Mouse (Mus musculus): ENCODE measurements around the gene Prrt4. TPM values are rescaled to one million over a fixed set of nuclear protein-coding genes. Genes with fewer than 3 reads are reported as not detected.
A peak's percentile ranks its signal among the peaks of the same experiment; 100 is the strongest.
"Not testable (repeated sequence)": the region's sequence is repeated elsewhere in the genome, so short reads cannot be mapped to it uniquely, and the experiment has no call there.

Gene Prrt4
- polyA plus RNA-seq, 1 experiment = 0.20 TPM

DNA sequence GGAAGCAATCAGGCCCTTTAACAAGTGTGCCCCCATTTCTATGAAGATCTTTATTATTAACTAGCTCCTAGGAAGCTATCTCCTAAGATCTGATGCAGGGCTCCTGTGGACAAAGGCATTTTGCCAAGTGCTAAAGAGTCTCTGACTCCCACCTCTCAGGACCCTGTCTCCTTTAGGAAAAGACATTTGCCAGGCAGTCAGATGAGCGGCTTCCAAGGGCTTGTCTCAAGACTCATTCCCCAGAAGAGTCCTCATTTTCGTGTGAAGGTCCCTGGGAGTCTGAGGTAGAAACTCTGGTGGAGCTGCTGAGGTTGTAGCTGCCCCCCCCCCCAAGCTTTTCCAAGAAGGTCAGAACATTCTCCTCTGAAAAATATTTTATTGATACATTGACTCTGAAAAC lies 10.5 kb downstream of the Prrt4 start:
- no peak overlapping the region for H3K4me3 ChIP-seq (ENCODE audit: insufficient read depth, low read depth, low read length)
- peaks cover 4% of the 10 kb centered on the region; the same call in 1 of the 2 replicates for H3K27me3 ChIP-seq (replicated peaks; ENCODE audit: control insufficient read depth, insufficient read depth, low read length)
- H3K4me1 ChIP-seq (ENCODE audit: control insufficient read depth, insufficient read depth, low read length) = 0 out of 2 replicates have a peak, but pooled peaks cover 2% of the 10 kb centered on the region
- H3K36me3 ChIP-seq (ENCODE audit: control insufficient read depth, insufficient read depth, low read length) = no peaks in the 10 kb centered on the region
- H3K27ac ChIP-seq (ENCODE audit: insufficient read depth, low read depth, low read length) = no peak overlapping the region
- TF ChIP-seq POLR2A (IDR thresholded peaks at IDR 0.05; ENCODE audit: low read depth, low read length) = no peak
- no peak for TF ChIP-seq CTCF (conservative IDR thresholded peaks at IDR 0.05; ENCODE audit: insufficient read depth, insufficient read length, low read depth, low read length)
- DNase-seq = no peak
- 56% methylated on average over 2 of the region's 2 CpGs for WGBS

DNA sequence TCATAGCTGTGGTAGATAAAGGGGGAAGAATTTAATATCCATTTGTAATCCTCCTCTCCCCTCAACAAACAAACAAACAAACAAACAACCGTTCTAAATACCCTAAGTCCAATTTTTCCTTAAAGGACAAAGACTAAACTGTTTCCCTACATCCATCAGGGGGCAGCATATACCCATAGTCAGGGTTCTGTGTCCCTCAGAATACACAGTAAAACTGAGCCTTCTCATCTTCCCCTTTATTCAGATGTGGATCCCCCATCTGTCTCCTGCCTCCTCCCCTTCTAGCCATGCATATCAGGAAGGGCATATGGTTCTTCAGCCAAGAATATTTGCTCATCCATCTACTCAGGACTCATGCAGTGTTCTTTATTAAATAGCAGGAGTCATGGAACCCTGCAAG lies 13.2 kb downstream of the Prrt4 start:
- Histone ChIP-seq H3K27ac (ENCODE audit: insufficient read depth, low read depth, low read length) (no peak overlapping the region), H3K4me1 (ENCODE audit: control insufficient read depth, insufficient read depth, low read length) (0 out of 2 replicates have a peak, but pooled peaks cover 3% of the 10 kb centered on the region), H3K4me3 (ENCODE audit: insufficient read depth, low read depth, low read length) (no peak overlapping the region), H3K27me3 (replicated peaks; ENCODE audit: control insufficient read depth, insufficient read depth, low read length) (peaks cover 4% of the 10 kb centered on the region; the same call in 1 of the 2 replicates), H3K36me3 (ENCODE audit: control insufficient read depth, insufficient read depth, low read length) (no peaks in the 10 kb centered on the region)
- TF ChIP-seq POLR2A (IDR thresholded peaks at IDR 0.05; ENCODE audit: low read depth, low read length) (no peak), CTCF (conservative IDR thresholded peaks at IDR 0.05; ENCODE audit: insufficient read depth, insufficient read length, low read depth, low read length) (peak; percentile 26; the same call in 1 of the 2 replicates)
- peak; percentile 72 for DNase-seq
- 0% methylated on average over 1 of the region's 1 CpGs for WGBS

DNA sequence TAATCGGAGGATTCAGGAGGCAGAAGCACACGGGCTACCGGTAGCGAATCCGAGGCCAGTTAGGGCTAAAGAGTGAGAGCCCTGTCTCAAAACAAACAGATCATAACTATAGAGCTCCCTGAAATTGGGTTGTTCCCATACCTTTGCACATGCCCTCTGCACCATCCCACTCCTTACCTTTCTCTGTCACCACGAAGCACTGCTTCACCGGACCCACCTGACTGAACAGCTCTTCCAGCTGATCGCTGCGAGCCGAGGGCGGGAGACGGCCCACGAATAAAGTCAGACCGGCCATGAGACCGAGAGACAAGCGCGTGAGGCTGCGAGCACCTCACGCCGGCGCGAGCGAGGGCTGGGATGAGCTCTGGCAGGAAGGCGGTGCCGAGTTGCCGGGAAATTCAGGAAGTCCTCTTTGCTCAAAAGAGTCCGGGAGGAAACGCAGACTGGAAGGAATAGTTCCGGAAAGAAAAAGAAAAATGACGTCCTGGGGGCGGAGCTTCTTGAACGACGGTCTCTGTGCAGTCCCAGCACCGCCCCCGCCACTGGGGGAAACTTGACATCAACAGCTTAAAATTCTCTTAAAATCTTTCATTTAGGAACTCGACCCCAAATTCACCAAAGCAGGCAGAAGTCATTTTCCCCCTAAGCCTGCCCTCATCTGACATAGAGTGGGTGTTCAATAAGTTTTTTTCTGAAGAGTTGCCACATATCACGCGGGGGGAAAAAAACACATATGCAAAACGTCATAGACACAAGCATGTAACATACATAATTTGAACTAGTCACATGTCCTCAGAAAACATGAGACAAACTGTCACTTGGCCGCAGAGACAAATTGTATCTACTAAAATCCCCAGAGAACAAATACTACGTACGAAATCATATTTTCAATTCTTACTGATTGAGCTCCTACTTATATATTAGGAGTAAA lies 14.8 kb downstream of the Prrt4 start, which contains the start of gene Rbm28:
Rbm28 (minus strand) TSS at position 693 of the 931 bp plus-strand sequence.
- H3K27me3 ChIP-seq (replicated peaks; ENCODE audit: control insufficient read depth, insufficient read depth, low read length) = no peaks in the 10 kb centered on the region
- TF ChIP-seq POLR2A (IDR thresholded peaks at IDR 0.05; ENCODE audit: low read depth, low read length) (peak; percentile 59), CTCF (conservative IDR thresholded peaks at IDR 0.05; ENCODE audit: insufficient read depth, insufficient read length, low read depth, low read length) (no peak)
- no peaks in the 10 kb centered on the region for H3K36me3 ChIP-seq (ENCODE audit: control insufficient read depth, insufficient read depth, low read length)
- no peak within 1 kb of the TSS for H3K27ac ChIP-seq (ENCODE audit: insufficient read depth, low read depth, low read length)
- H3K4me3 ChIP-seq (ENCODE audit: insufficient read depth, low read depth, low read length) = peak within 1 kb of the TSS; percentile 100
- 0 out of 2 replicates have a peak, but pooled peaks cover 3% of the 10 kb centered on the region for H3K4me1 ChIP-seq (ENCODE audit: control insufficient read depth, insufficient read depth, low read length)
- WGBS = 6% methylated on average over 42 of the region's 42 CpGs
- peak; percentile 95 for DNase-seq

DNA sequence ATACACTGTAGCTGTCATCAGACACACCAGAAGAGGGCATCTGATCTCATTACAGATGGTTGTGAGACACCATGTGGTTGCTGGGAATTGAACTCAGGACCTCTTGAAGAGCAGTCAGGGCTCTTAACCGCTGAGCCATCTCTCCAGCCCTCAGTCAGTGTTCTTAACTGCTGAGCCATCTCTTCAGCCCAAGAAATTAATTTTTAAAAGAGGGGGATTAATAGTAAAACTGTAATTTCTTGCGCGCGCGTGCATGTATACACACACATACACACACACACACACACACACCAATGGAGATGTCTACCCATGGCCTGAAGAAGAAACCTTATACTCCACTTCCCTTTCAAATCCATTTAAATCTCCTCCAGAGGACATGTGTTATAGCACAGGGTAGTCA lies 18.1 kb downstream of the Prrt4 start:
- H3K4me1 ChIP-seq (ENCODE audit: control insufficient read depth, insufficient read depth, low read length) = not testable (repeated sequence)
- 96% methylated on average over 5 of the region's 5 CpGs for WGBS

DNA sequence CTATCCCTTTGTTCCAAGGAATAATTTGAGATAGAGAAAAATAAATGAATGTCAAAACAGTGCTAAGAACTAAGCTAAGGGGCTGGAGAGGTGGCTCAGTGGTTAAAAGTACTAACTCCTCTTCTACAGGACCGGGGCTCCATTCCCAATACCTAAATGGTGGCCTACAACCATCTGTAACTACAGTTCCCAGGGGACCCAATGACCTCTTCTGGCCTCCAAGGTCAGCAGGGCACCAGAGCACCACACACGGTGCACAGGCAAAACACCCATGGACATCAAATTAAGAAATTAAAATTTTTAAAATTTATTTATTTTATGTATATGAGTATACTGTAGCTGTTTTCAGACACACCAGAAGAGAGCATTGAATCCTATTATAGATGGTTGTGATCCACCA lies 18.6 kb downstream of the Prrt4 start:
- 80% methylated on average over 2 of the region's 2 CpGs for WGBS
- no peak for DNase-seq
- no peak for TF ChIP-seq CTCF (conservative IDR thresholded peaks at IDR 0.05; ENCODE audit: insufficient read depth, insufficient read length, low read depth, low read length)
- TF ChIP-seq POLR2A (IDR thresholded peaks at IDR 0.05; ENCODE audit: low read depth, low read length) = no peak
- H3K4me1 ChIP-seq (ENCODE audit: control insufficient read depth, insufficient read depth, low read length) = 0 out of 2 replicates have a peak, but pooled peaks cover 3% of the 10 kb centered on the region
- no peak overlapping the region for H3K4me3 ChIP-seq (ENCODE audit: insufficient read depth, low read depth, low read length)
- H3K27ac ChIP-seq (ENCODE audit: insufficient read depth, low read depth, low read length) = no peak overlapping the region
- H3K27me3 ChIP-seq (replicated peaks; ENCODE audit: control insufficient read depth, insufficient read depth, low read length) = no peaks in the 10 kb centered on the region
- H3K36me3 ChIP-seq (ENCODE audit: control insufficient read depth, insufficient read depth, low read length) = peaks cover 5% of the 10 kb centered on the region; the same call in 1 of the 2 replicates

More for the DNA sequence above, 18.1 kb downstream of the Prrt4 start:
- not testable (repeated sequence) for H3K36me3 ChIP-seq (ENCODE audit: control insufficient read depth, insufficient read depth, low read length); DNase-seq; H3K27ac ChIP-seq (ENCODE audit: insufficient read depth, low read depth, low read length); H3K27me3 ChIP-seq (replicated peaks; ENCODE audit: control insufficient read depth, insufficient read depth, low read length); H3K4me3 ChIP-seq (ENCODE audit: insufficient read depth, low read depth, low read length)

DNA sequence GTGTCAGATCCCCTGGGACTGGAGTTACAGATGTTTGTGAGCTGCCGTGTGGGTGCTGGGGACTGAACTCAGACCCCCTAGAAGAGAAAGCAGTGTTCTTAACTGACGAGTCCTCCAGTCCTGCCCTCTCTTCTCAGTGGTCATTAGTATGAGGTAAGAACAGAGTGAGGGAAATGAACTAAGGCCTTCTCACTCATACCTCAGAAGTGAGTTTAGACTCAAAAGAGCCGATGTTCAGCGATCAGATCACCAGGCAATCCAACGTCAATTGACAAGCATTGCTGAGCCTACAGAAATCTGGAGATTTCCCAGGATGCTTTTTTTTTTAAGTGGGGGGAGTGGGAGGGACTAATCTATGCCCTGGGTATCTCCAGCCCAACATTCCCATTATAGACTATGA lies 23.1 kb downstream of the Prrt4 start:
- H3K4me3 ChIP-seq (ENCODE audit: insufficient read depth, low read depth, low read length) = no peak overlapping the region
- peaks cover 9% of the 10 kb centered on the region for H3K36me3 ChIP-seq (ENCODE audit: control insufficient read depth, insufficient read depth, low read length)
- H3K4me1 ChIP-seq (ENCODE audit: control insufficient read depth, insufficient read depth, low read length) = no peaks in the 10 kb centered on the region
- no peaks in the 10 kb centered on the region for H3K27me3 ChIP-seq (replicated peaks; ENCODE audit: control insufficient read depth, insufficient read depth, low read length)
- no peak for TF ChIP-seq CTCF (conservative IDR thresholded peaks at IDR 0.05; ENCODE audit: insufficient read depth, insufficient read length, low read depth, low read length)
- no peak for TF ChIP-seq POLR2A (IDR thresholded peaks at IDR 0.05; ENCODE audit: low read depth, low read length)
- H3K27ac ChIP-seq (ENCODE audit: insufficient read depth, low read depth, low read length) = no peak overlapping the region
- no peak for DNase-seq
- 95% methylated on average over 5 of the region's 5 CpGs for WGBS

DNA sequence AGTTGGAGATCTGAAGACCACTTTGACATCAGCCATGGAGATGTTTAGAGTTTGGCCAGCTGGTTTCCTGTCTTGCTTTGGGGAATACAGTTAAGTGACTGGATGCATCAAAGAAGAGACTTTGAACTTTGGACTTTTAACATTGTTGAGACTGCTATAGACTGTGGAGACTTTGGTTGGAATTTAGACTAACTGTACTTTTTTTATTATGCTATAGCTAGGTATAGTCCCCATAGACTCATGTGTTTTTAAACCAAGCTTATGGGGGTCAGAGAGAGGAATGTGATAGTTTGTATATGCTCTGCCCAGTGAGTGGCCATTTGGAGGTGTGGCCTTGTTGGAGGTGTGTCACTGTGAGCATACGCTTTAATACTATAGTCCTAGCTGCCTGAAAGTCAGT lies 29.4 kb downstream of the Prrt4 start:
- 85% methylated on average over 1 of the region's 1 CpGs for whole genome bisulfite sequencing
- peaks cover 7% of the 10 kb centered on the region for H3K36me3 ChIP-seq (ENCODE audit: control insufficient read depth, insufficient read depth, low read length)
- no peak for TF ChIP-seq CTCF (conservative IDR thresholded peaks at IDR 0.05; ENCODE audit: insufficient read depth, insufficient read length, low read depth, low read length)
- TF ChIP-seq POLR2A (IDR thresholded peaks at IDR 0.05; ENCODE audit: low read depth, low read length) = no peak
- H3K4me3 ChIP-seq (ENCODE audit: insufficient read depth, low read depth, low read length) = no peak overlapping the region
- no peaks in the 10 kb centered on the region for H3K27me3 ChIP-seq (replicated peaks; ENCODE audit: control insufficient read depth, insufficient read depth, low read length)
- H3K4me1 ChIP-seq (ENCODE audit: control insufficient read depth, insufficient read depth, low read length) = no peaks in the 10 kb centered on the region
- DNase-seq = no peak
- no peak overlapping the region for H3K27ac ChIP-seq (ENCODE audit: insufficient read depth, low read depth, low read length)
